Mouse (Mus musculus) MEL (cell line): Measurements from ENCODE around the gene Acss1.

Experiments
- CHD2 ChIP-seq: IDR thresholded peaks from 2 replicates; pipeline ENCODE4 v1.6.1; 2011; ENCODE audit warnings: low read length, improper control_type of control experiment
- CTCF ChIP-seq, 3 experiments: IDR thresholded peaks in 2 of 3; conservative IDR thresholded peaks in 1 of 3; 2 replicates each; pipeline ENCODE4 v1.5.1; 2011 to 2012; ENCODE audit warnings: low read length in 3 of 3, low read depth in 2 of 3, mild to moderate bottlenecking in 2 of 3, improper control_type of control experiment in 1 of 3, inconsistent platforms in 1 of 3, mixed read lengths in 1 of 3, moderate library complexity in 1 of 3; ENCODE audit not compliant: control insufficient read depth in 1 of 3, insufficient read depth in 1 of 3, poor library complexity in 1 of 3, severe bottlenecking in 1 of 3
- ELF1 ChIP-seq: IDR thresholded peaks from 2 replicates; pipeline ENCODE4 v1.6.1; 2014; ENCODE audit warnings: low read depth, mild to moderate bottlenecking, inconsistent platforms, low read length, improper control_type of control experiment, moderate library complexity
- MAFK ChIP-seq: IDR thresholded peaks from 2 replicates; pipeline ENCODE4 v1.6.1; 2011; ENCODE audit warnings: low read depth, mild to moderate bottlenecking, low read length, improper control_type of control experiment, borderline replicate concordance
- POLR2A ChIP-seq, 2 experiments: IDR thresholded peaks; 2 replicates each; pipeline ENCODE4 v1.6.1; 2011 to 2012; ENCODE audit warnings: low read length in 2 of 2, mild to moderate bottlenecking in 2 of 2, control low read depth in 1 of 2, improper control_type of control experiment in 1 of 2, low read depth in 1 of 2, moderate library complexity in 1 of 2; ENCODE audit not compliant: control insufficient read depth in 1 of 2, insufficient read depth in 1 of 2, poor library complexity in 1 of 2
- RCOR1 ChIP-seq: IDR thresholded peaks from 2 replicates; pipeline ENCODE4 v1.6.1; 2012; ENCODE audit warnings: low read depth, mild to moderate bottlenecking, inconsistent platforms, low read length, improper control_type of control experiment
- TAL1 ChIP-seq: IDR thresholded peaks from 2 replicates; pipeline ENCODE4 v1.6.1; 2012; ENCODE audit warnings: mild to moderate bottlenecking, inconsistent platforms, low read length, moderate library complexity, mixed read lengths
- TBP ChIP-seq: IDR thresholded peaks from 2 replicates; pipeline ENCODE4 v1.8.0; 2011; ENCODE audit warnings: low read depth, low read length, improper control_type of control experiment
- USF2 ChIP-seq, 2 experiments: IDR thresholded peaks; 2 replicates each; pipeline ENCODE4 v1.6.1; 2011 to 2012; ENCODE audit warnings: improper control_type of control experiment in 2 of 2, low read length in 2 of 2, borderline replicate concordance in 1 of 2, inconsistent platforms in 1 of 2, low read depth in 1 of 2, mild to moderate bottlenecking in 1 of 2; ENCODE audit not compliant: insufficient read depth in 1 of 2

DNA sequence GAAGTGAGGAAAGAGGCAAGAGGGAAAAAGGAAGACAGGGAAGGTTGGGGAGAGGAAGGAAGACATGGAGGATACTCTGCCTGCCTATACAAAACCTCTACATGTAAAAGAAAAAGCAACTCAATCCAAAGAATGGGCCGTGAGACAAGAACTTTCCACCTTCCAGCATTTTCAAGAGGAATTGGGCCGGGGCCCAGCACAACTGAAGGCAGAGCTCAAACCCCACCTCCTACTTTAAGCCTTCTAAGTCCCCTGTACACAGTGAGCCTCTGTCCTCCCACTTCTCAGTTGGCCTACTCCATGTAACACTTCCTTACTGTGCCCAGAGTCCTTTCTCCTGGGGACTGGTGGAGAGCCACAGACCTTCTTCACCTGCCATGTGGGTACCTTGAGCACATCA is 6.3 kb downstream of the Acss1 start:
- TF ChIP-seq MAFK (no peak), TBP (no peak), POLR2A (IDR thresholded peaks at IDR 0.05; ENCODE audit: control insufficient read depth in 1 of 2, insufficient read depth in 1 of 2, low read depth in 1 of 2, low read length in 2 of 2, poor library complexity in 1 of 2) (no peak), USF2 (IDR thresholded peaks at IDR 0.05; ENCODE audit: borderline replicate concordance in 1 of 2, insufficient read depth in 1 of 2, low read depth in 1 of 2, low read length in 2 of 2) (no peak), RCOR1 (no peak), ELF1 (no peak), CHD2 (no peak), TAL1 (no peak), CTCF (IDR thresholded peaks at IDR 0.05 in 2 of 3, conservative IDR thresholded peaks at IDR 0.05 in 1 of 3; ENCODE audit: control insufficient read depth in 1 of 3, insufficient read depth in 1 of 3, low read depth in 2 of 3, low read length in 3 of 3, poor library complexity in 1 of 3, severe bottlenecking in 1 of 3) (no peak)
